Comparison of ENCODE assay signal across 8 mouse cellular contexts in the genomic region with DNA sequence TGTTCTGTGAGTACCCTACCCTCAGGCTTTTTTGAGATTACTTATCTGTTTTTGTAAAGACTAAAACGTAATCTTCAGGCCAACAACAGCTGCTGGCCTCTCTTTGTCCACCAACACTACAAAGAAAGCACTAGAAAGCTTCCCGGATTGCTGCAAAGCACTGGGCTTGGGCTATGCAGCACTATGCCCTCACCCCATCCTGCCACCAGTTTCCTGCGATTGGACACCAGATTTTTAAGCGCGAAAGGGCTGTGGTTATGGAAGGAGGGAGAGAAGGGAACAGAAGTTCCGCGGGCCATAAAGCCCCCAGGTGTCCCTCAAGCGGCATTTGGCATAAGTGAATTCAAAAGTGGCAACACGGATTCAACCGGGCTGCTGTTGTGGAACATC. TPM values are rescaled to one million over a fixed set of nuclear protein-coding genes. Genes with fewer than 3 reads are reported as not detected.
DNase-seq lines count a peak whose midpoint lies in the region; ATAC-seq and TF ChIP-seq lines count a peak whose summit lies in the region.

No protein-coding gene starts in this region.

- DNase-seq in heart, adult 8-10 months (ENCODE audit: low spot score), result no peak
- DNase-seq in cerebellum, adult 9-10 months, result peak; percentile 29
- peak; percentile 76 for DNase-seq in limb, embryonic 11.5 days (ENCODE audit: low spot score)
- DNase-seq in midbrain, postnatal 0 days (ENCODE audit: low spot score), result peak; percentile 50

- H3K9ac ChIP-seq in heart, embryonic 11.5 days (ENCODE audit: low read depth, low read length), result peak overlapping the region; percentile 98
- H3K9ac ChIP-seq in limb, embryonic 11.5 days (ENCODE audit: low read length), result peak overlapping the region; percentile 99
- H3K9ac ChIP-seq in midbrain, postnatal 0 days (replicated peaks; ENCODE audit: low read length, poor library complexity, severe bottlenecking), result peak overlapping the region; percentile 80

- H3K27ac ChIP-seq in heart, embryonic 11.5 days (ENCODE audit: low read depth, low read length), result peak overlapping the region; percentile 97
- peak overlapping the region; percentile 97 for H3K27ac ChIP-seq in limb, embryonic 11.5 days (replicated peaks; ENCODE audit: low read depth, low read length)
- peak overlapping the region; percentile 81 for H3K27ac ChIP-seq in midbrain, postnatal 0 days (ENCODE audit: low read depth, low read length)

- H3K9me3 ChIP-seq in heart, embryonic 11.5 days (replicated peaks; ENCODE audit: control insufficient read depth, low read length), result 0 out of 2 replicates have a peak, but pooled peaks cover 2% of the 10 kb centered on the region
- peaks cover 13% of the 10 kb centered on the region for H3K9me3 ChIP-seq in E14TG2a.4 (ENCODE audit: low read length)
- H3K9me3 ChIP-seq in limb, embryonic 11.5 days (ENCODE audit: control insufficient read depth, low read length), result no peaks in the 10 kb centered on the region
- no peaks in the 10 kb centered on the region for H3K9me3 ChIP-seq in midbrain, postnatal 0 days (ENCODE audit: low read length)

- peaks cover 6% of the 10 kb centered on the region; the same call in 1 of the 2 replicates for H3K4me1 ChIP-seq in heart, embryonic 11.5 days (ENCODE audit: control insufficient read depth, insufficient read depth, low read length)
- peaks cover 17% of the 10 kb centered on the region for H3K4me1 ChIP-seq in E14TG2a.4 (replicated peaks; ENCODE audit: low read depth, low read length)
- H3K4me1 ChIP-seq in limb, embryonic 11.5 days (ENCODE audit: control insufficient read depth, insufficient read depth, low read length), result peaks cover 4% of the 10 kb centered on the region; the same call in 1 of the 2 replicates
- no peaks in the 10 kb centered on the region for H3K4me1 ChIP-seq in midbrain, postnatal 0 days (ENCODE audit: insufficient read depth, low read length)

- under 1% methylated on average over 10 of the region's 10 CpGs for WGBS in heart, embryonic 11.5 days (ENCODE audit: insufficient replicate concordance)
- WGBS in limb, embryonic 11.5 days, result under 1% methylated on average over 10 of the region's 10 CpGs
- WGBS in midbrain, postnatal 0 days, result under 1% methylated on average over 10 of the region's 10 CpGs

- no peak for TF ChIP-seq CTCF in E14TG2a.4 (conservative IDR thresholded peaks at IDR 0.05; ENCODE audit: low read length)
- no peak for TF ChIP-seq CTCF in midbrain, postnatal 0 days (IDR thresholded peaks at IDR 0.05)

- no peak for ATAC-seq in heart, embryonic 11.5 days (replicated peaks; ENCODE audit: insufficient number of reproducible peaks, low FRiP score, low TSS enrichment)
- peak; percentile 34 for ATAC-seq in granulocyte monocyte progenitor cell, adult 5-6 weeks (replicated peaks; ENCODE audit: poor library complexity, severe bottlenecking)
- peak; percentile 37; the same call in 1 of the 2 replicates for ATAC-seq in limb, embryonic 11.5 days (ENCODE audit: insufficient number of reproducible peaks, low FRiP score, low TSS enrichment, low read depth)
- 0 out of 2 replicates have a peak, but pooled peaks have one; percentile 4 for ATAC-seq in midbrain, postnatal 0 days (ENCODE audit: low FRiP score)
- no peak for ATAC-seq in activated CD4-positive, CD25-positive, alpha-beta regulatory T cell, adult 4 months

- H3K4me2 ChIP-seq in heart, embryonic 11.5 days, result peak overlapping the region; percentile 76
- H3K4me2 ChIP-seq in limb, embryonic 11.5 days (ENCODE audit: low read depth, severe bottlenecking), result peak overlapping the region; percentile 70
- H3K4me2 ChIP-seq in midbrain, postnatal 0 days (ENCODE audit: low read depth, low read length, poor library complexity, severe bottlenecking), result peak overlapping the region; percentile 82

- peaks cover 19% of the 10 kb centered on the region for H3K36me3 ChIP-seq in heart, embryonic 11.5 days (ENCODE audit: control insufficient read depth, insufficient read depth, low read length)
- H3K36me3 ChIP-seq in E14TG2a.4 (ENCODE audit: insufficient read depth, low read length), result peaks cover 30% of the 10 kb centered on the region
- peaks cover 6% of the 10 kb centered on the region for H3K36me3 ChIP-seq in limb, embryonic 11.5 days (ENCODE audit: control insufficient read depth, insufficient read depth, low read length)
- H3K36me3 ChIP-seq in midbrain, postnatal 0 days (ENCODE audit: insufficient read depth, low read length), result peaks cover 9% of the 10 kb centered on the region; the same call in 1 of the 2 replicates

- H3K27me3 ChIP-seq in heart, embryonic 11.5 days (ENCODE audit: control insufficient read depth, insufficient read depth, low read length), result no peaks in the 10 kb centered on the region
- peaks cover 51% of the 10 kb centered on the region for H3K27me3 ChIP-seq in E14TG2a.4 (ENCODE audit: insufficient read depth, low read length)
- no peaks in the 10 kb centered on the region for H3K27me3 ChIP-seq in limb, embryonic 11.5 days (ENCODE audit: control insufficient read depth, insufficient read depth, low read length)
- no peaks in the 10 kb centered on the region for H3K27me3 ChIP-seq in midbrain, postnatal 0 days (ENCODE audit: insufficient read depth, low read length)

- H3K4me3 ChIP-seq in heart, embryonic 11.5 days (ENCODE audit: low read depth, low read length), result peak overlapping the region; percentile 86
- peak overlapping the region; percentile 86 for H3K4me3 ChIP-seq in E14TG2a.4 (replicated peaks; ENCODE audit: low read length)
- peak overlapping the region; percentile 79 for H3K4me3 ChIP-seq in limb, embryonic 11.5 days (ENCODE audit: low read depth, low read length)
- peak overlapping the region; percentile 66 for H3K4me3 ChIP-seq in midbrain, postnatal 0 days (ENCODE audit: low read depth, low read length)

RNA-seq across cellular contexts. Expression of gene Zc3hav1l, which starts 0.8 kb away (rescaled TPM):
- polyA plus RNA-seq in heart, embryonic 11.5 days (2014; fragmentation: Nextera tagmentation; extraction: Ambion mirVana), result 10.4 and 11.6 TPM in 2 replicates
- total RNA-seq in heart, adult 8-10 months (2022), result 1 to 10 TPM; 1.0 to 1.6 (median 1.3) TPM
- 19.3 and 23.8 TPM in 2 replicates for total RNA-seq in granulocyte monocyte progenitor cell, adult 5-6 weeks (2014; fragmentation: Nextera tagmentation)
- 4.1 and 5.1 TPM in 2 replicates for total RNA-seq in granulocyte monocyte progenitor cell, adult 5-6 weeks (2017)
- polyA plus RNA-seq in limb, embryonic 11.5 days (2014; fragmentation: Nextera tagmentation; extraction: Ambion mirVana), result 17.3 and 19.6 TPM in 2 replicates
- 8.1 and 11.0 TPM in 2 replicates for total RNA-seq in midbrain, postnatal 0 days (2014; rRNA removed)
- polyA plus RNA-seq in midbrain, postnatal 0 days (2015; fragmentation: Nextera tagmentation; extraction: Ambion mirVana), result 3.6 and 3.7 TPM in 2 replicates
- under 1 TPM; 0.54 to 0.58 TPM for polyA plus RNA-seq in activated CD4-positive, CD25-positive, alpha-beta regulatory T cell, adult 4 months (2017; shearing (Covaris generic))

RNA-seq across cellular contexts. Expression of gene D630045J12Rik, which starts 44.4 kb away (rescaled TPM):
- 3.3 and 3.7 TPM in 2 replicates for polyA plus RNA-seq in heart, embryonic 11.5 days (2014; fragmentation: Nextera tagmentation; extraction: Ambion mirVana)
- 1 to 10 TPM; 1.7 to 2.1 (median 1.9) TPM for total RNA-seq in heart, adult 8-10 months (2022)
- 2.0 and 2.2 TPM in 2 replicates for total RNA-seq in granulocyte monocyte progenitor cell, adult 5-6 weeks (2014; fragmentation: Nextera tagmentation)
- total RNA-seq in granulocyte monocyte progenitor cell, adult 5-6 weeks (2017), result 0.15 and 0.22 TPM in 2 replicates
- polyA plus RNA-seq in limb, embryonic 11.5 days (2014; fragmentation: Nextera tagmentation; extraction: Ambion mirVana), result 11.1 and 13.6 TPM in 2 replicates
- total RNA-seq in midbrain, postnatal 0 days (2014; rRNA removed), result 40.1 and 42.5 TPM in 2 replicates
- polyA plus RNA-seq in midbrain, postnatal 0 days (2015; fragmentation: Nextera tagmentation; extraction: Ambion mirVana), result 7.6 and 9.7 TPM in 2 replicates
- under 1 TPM; 0.08 to 0.13 TPM for polyA plus RNA-seq in activated CD4-positive, CD25-positive, alpha-beta regulatory T cell, adult 4 months (2017; shearing (Covaris generic))

RNA-seq across cellular contexts. Expression of gene Zc3hav1, which starts 56.2 kb away (rescaled TPM):
- 8.0 and 11.3 TPM in 2 replicates for polyA plus RNA-seq in heart, embryonic 11.5 days (2014; fragmentation: Nextera tagmentation; extraction: Ambion mirVana)
- 10 to 100 TPM; 13.8 to 15.5 (median 14.6) TPM for total RNA-seq in heart, adult 8-10 months (2022)
- 46.8 and 48.4 TPM in 2 replicates for total RNA-seq in granulocyte monocyte progenitor cell, adult 5-6 weeks (2014; fragmentation: Nextera tagmentation)
- 47.6 and 53.1 TPM in 2 replicates for total RNA-seq in granulocyte monocyte progenitor cell, adult 5-6 weeks (2017)
- polyA plus RNA-seq in limb, embryonic 11.5 days (2014; fragmentation: Nextera tagmentation; extraction: Ambion mirVana), result 1.6 and 1.7 TPM in 2 replicates
- total RNA-seq in midbrain, postnatal 0 days (2014; rRNA removed), result 3.5 and 4.5 TPM in 2 replicates
- 2.1 and 2.4 TPM in 2 replicates for polyA plus RNA-seq in midbrain, postnatal 0 days (2015; fragmentation: Nextera tagmentation; extraction: Ambion mirVana)
- polyA plus RNA-seq in activated CD4-positive, CD25-positive, alpha-beta regulatory T cell, adult 4 months (2017; shearing (Covaris generic)), result 100 to 1,000 TPM; 172 to 188 TPM

Comparison
In these comparisons a context has a peak if more than half of its experiments do, and no peak if none do; other contexts are left out.
1. ATAC-seq: peak in granulocyte monocyte progenitor cell, adult 5-6 weeks (single experiment), limb, embryonic 11.5 days (single experiment) and midbrain, postnatal 0 days (single experiment); none in heart, embryonic 11.5 days (single experiment) and activated CD4-positive, CD25-positive, alpha-beta regulatory T cell, adult 4 months (single experiment).
2. RNA of gene Zc3hav1, which starts 56.2 kb away (polyA plus RNA-seq): 172 to 188 TPM in activated CD4-positive, CD25-positive, alpha-beta regulatory T cell, adult 4 months; 8.0 to 11.3 TPM in heart, embryonic 11.5 days, 2.1 to 2.4 TPM in midbrain, postnatal 0 days and 1.6 to 1.7 TPM in limb, embryonic 11.5 days; every median in the first group is over 10 times any median in the second.
3. Peak in every context shown above with its lines, with median percentiles within 50 percentile points of each other: H3K27ac ChIP-seq, H3K4me2 ChIP-seq, H3K4me3 ChIP-seq and H3K9ac ChIP-seq.